Mouse (Mus musculus) heart, embryonic 16.5 days (tissue): ENCODE measurements around the gene Ch25h. TPM values are rescaled to one million over a fixed set of nuclear protein-coding genes. Genes with fewer than 3 reads are reported as not detected.

ENCODE experiments used
- ATAC-seq: fragments of 200-750 bp; cut with Nextera tagmentation; replicated peaks from 2 replicates; pipeline ENCODE4 v1.8.0; 2017; ENCODE audit warnings: moderate number of reproducible peaks; ENCODE audit not compliant: insufficient read depth, low FRiP score; ENCODE audit errors: extremely low read depth
- H3K27ac ChIP-seq: fragments of 300-500 bp; sonication (generic); 2 replicates; pipeline ENCODE4 v1.5.1; 2014; ENCODE audit warnings: mild to moderate bottlenecking, low read length, control low read depth, moderate library complexity
- H3K27me3 ChIP-seq: fragments of 300-500 bp; sonication (generic); 2 replicates; pipeline ENCODE4 v1.6.1; 2014; ENCODE audit warnings: low read length, mixed read lengths; ENCODE audit not compliant: control insufficient read depth, insufficient read depth
- H3K36me3 ChIP-seq: fragments of 300-500 bp; sonication (generic); 2 replicates; pipeline ENCODE4 v1.6.1; 2014; ENCODE audit not compliant: control insufficient read depth, insufficient read depth
- H3K4me1 ChIP-seq: fragments of 300-500 bp; sonication (generic); 2 replicates; pipeline ENCODE4 v1.6.1; 2014; ENCODE audit warnings: low read length, mixed read lengths; ENCODE audit not compliant: control insufficient read depth, insufficient read depth
- H3K4me2 ChIP-seq: fragments of 300-500 bp; sonication (generic); 2 replicates; pipeline ENCODE4 v1.6.1; 2014; ENCODE audit warnings: low read depth, mild to moderate bottlenecking, control low read depth, low read length
- H3K4me3 ChIP-seq: fragments of 300-500 bp; sonication (generic); 2 replicates; pipeline ENCODE4 v1.5.1; 2014; ENCODE audit warnings: mild to moderate bottlenecking, control low read depth, low read length
- H3K9ac ChIP-seq: fragments of 300-500 bp; sonication (generic); 2 replicates; pipeline ENCODE4 v1.6.1; 2014; ENCODE audit warnings: low read length, control low read depth
- H3K9me3 ChIP-seq: fragments of 300-500 bp; sonication (generic); replicated peaks from 2 replicates; pipeline ENCODE4 v1.6.1; 2016; ENCODE audit warnings: low read length; ENCODE audit not compliant: control insufficient read depth
- WGBS: fragments of 180-500 bp; shearing (Covaris S2); extraction: QIAGEN DNeasy Blood & Tissue Kit; methylation state at CpG from one replicate; pipeline ENCODE4 v1.1.7; 2014; 5-methylcytosine and 5-hydroxymethylcytosine counted together
- polyA plus RNA-seq: library from polyadenylated mRNA; unstranded; fragments of >200 nt; fragmentation: Nextera tagmentation; extraction: Ambion mirVana; gene quantifications from 2 replicates; pipeline ENCODE4 v1.2.1, GENCODE M21; 2015

Ch25h gene
- polyA plus RNA-seq, 1 experiment from 2014 or later, result 2.5 TPM

- no peak for ATAC-seq
- Histone ChIP-seq H3K27ac (no peak overlapping the region), H3K4me1 (peaks cover 7% of the 10 kb centered on the region; the same call in 1 of the 2 replicates), H3K9me3 (no peaks in the 10 kb centered on the region), H3K4me3 (no peak overlapping the region), H3K9ac (no peak overlapping the region), H3K4me2 (no peak overlapping the region), H3K27me3 (no peaks in the 10 kb centered on the region), H3K36me3 (0 out of 2 replicates have a peak, but pooled peaks cover 6% of the 10 kb centered on the region)
- 77% methylated on average over 4 of the region's 4 CpGs for WGBS
These were observed 18.9 kb upstream of the Ch25h start for GRCm38 (mm10) chr19:34493859-34494258.

GRCm38 (mm10) chr19:34483547-34483946 lies 8.6 kb upstream of the Ch25h start:
- Histone ChIP-seq H3K9me3 (no peaks in the 10 kb centered on the region), H3K4me2 (no peak overlapping the region), H3K36me3 (no peaks in the 10 kb centered on the region), H3K4me3 (no peak overlapping the region), H3K4me1 (no peaks in the 10 kb centered on the region), H3K9ac (no peak overlapping the region), H3K27ac (no peak overlapping the region), H3K27me3 (peaks cover 5% of the 10 kb centered on the region; the same call in 1 of the 2 replicates)
- WGBS, result 14% methylated on average over 4 of the region's 4 CpGs
- no peak for ATAC-seq

GRCm38 (mm10) chr19:34474228-34474990 lies 555 bp downstream of the Ch25h start:
- Histone ChIP-seq H3K27me3 (peaks cover 15% of the 10 kb centered on the region), H3K9ac (peak overlapping the region; percentile 60), H3K4me2 (peak overlapping the region; percentile 90), H3K4me3 (peak overlapping the region; percentile 57), H3K27ac (no peak overlapping the region), H3K9me3 (no peaks in the 10 kb centered on the region), H3K36me3 (no peaks in the 10 kb centered on the region), H3K4me1 (peaks cover 12% of the 10 kb centered on the region)
- WGBS, result 10% methylated on average over 49 of the region's 49 CpGs
- 0 out of 2 replicates have a peak, but pooled peaks have one; percentile 23 for ATAC-seq

- Histone ChIP-seq H3K4me3 (no peak overlapping the region), H3K27me3 (peaks cover 12% of the 10 kb centered on the region), H3K9me3 (no peaks in the 10 kb centered on the region), H3K9ac (no peak overlapping the region), H3K4me2 (no peak overlapping the region), H3K36me3 (no peaks in the 10 kb centered on the region), H3K4me1 (peaks cover 12% of the 10 kb centered on the region), H3K27ac (no peak overlapping the region)
- ATAC-seq, result no peak
- WGBS, result 82% methylated on average over 2 of the region's 2 CpGs
These were observed 3.3 kb downstream of the Ch25h start for GRCm38 (mm10) chr19:34471703-34472102.

GRCm38 (mm10) chr19:34468794-34469193 lies 6.2 kb downstream of the Ch25h start:
- Histone ChIP-seq H3K4me1 (no peaks in the 10 kb centered on the region), H3K4me3 (no peak overlapping the region), H3K27me3 (peaks cover 1% of the 10 kb centered on the region; the same call in 1 of the 2 replicates), H3K9me3 (no peaks in the 10 kb centered on the region), H3K27ac (no peak overlapping the region), H3K9ac (no peak overlapping the region), H3K36me3 (no peaks in the 10 kb centered on the region), H3K4me2 (no peak overlapping the region)
- WGBS, result 47% methylated on average over 3 of the region's 3 CpGs
- ATAC-seq, result no peak

- Histone ChIP-seq H3K9ac (no peak overlapping the region), H3K4me3 (no peak overlapping the region), H3K36me3 (no peaks in the 10 kb centered on the region), H3K9me3 (no peaks in the 10 kb centered on the region), H3K4me2 (no peak overlapping the region), H3K4me1 (no peaks in the 10 kb centered on the region), H3K27me3 (no peaks in the 10 kb centered on the region), H3K27ac (no peak overlapping the region)
- ATAC-seq, result no peak
- 53% methylated on average over 6 of the region's 6 CpGs for WGBS
These were observed 6.7 kb downstream of the Ch25h start for GRCm38 (mm10) chr19:34468216-34468615.

- 55% methylated on average over 3 of the region's 3 CpGs for WGBS
- H3K9ac ChIP-seq, result no peak overlapping the region
These were observed 10.5 kb downstream of the Ch25h start for GRCm38 (mm10) chr19:34464453-34464852.

GRCm38 (mm10) chr19:34461451-34462019 lies 13.4 kb downstream of the Ch25h start:
- Histone ChIP-seq H3K9me3 (no peaks in the 10 kb centered on the region), H3K4me1 (no peaks in the 10 kb centered on the region), H3K9ac (no peak overlapping the region), H3K4me2 (no peak overlapping the region), H3K27ac (no peak overlapping the region), H3K27me3 (no peaks in the 10 kb centered on the region), H3K4me3 (no peak overlapping the region), H3K36me3 (no peaks in the 10 kb centered on the region)
- no peak for ATAC-seq
- 70% methylated on average over 1 of the region's 1 CpGs for WGBS

More at GRCm38 (mm10) chr19:34464453-34464852, 10.5 kb downstream of the Ch25h start:
- H3K4me2 ChIP-seq, result no peak overlapping the region
- no peaks in the 10 kb centered on the region for H3K36me3 ChIP-seq
- no peaks in the 10 kb centered on the region for H3K9me3 ChIP-seq
- H3K4me1 ChIP-seq, result no peaks in the 10 kb centered on the region
- no peak overlapping the region for H3K4me3 ChIP-seq
- no peak for ATAC-seq
- H3K27ac ChIP-seq, result no peak overlapping the region
- H3K27me3 ChIP-seq, result no peaks in the 10 kb centered on the region

GRCm38 (mm10) chr19:34450784-34451370 lies 24.1 kb downstream of the Ch25h start:
- ATAC-seq, result no peak
- 63% methylated on average over 1 of the region's 1 CpGs for WGBS
- H3K9me3 ChIP-seq, result no peaks in the 10 kb centered on the region
- no peak overlapping the region for H3K9ac ChIP-seq
- no peak overlapping the region for H3K27ac ChIP-seq
- no peaks in the 10 kb centered on the region for H3K36me3 ChIP-seq
- H3K4me1 ChIP-seq, result no peaks in the 10 kb centered on the region
- no peak overlapping the region for H3K4me2 ChIP-seq
- H3K27me3 ChIP-seq, result no peaks in the 10 kb centered on the region
- H3K4me3 ChIP-seq, result no peak overlapping the region
